Mouse (Mus musculus): ENCODE results near the gene Wfdc6a.

Gene Wfdc6a

GRCm38 (mm10) chr2:164549963-164550894 lies 35.0 kb downstream of the Wfdc6a start:
- DNase-seq (ENCODE audit: low read depth) = no peak

GRCm38 (mm10) chr2:164549338-164549737 lies 35.9 kb downstream of the Wfdc6a start:
- peak; percentile 51 for DNase-seq (ENCODE audit: low read depth)

GRCm38 (mm10) chr2:164544454-164545097 lies 40.7 kb downstream of the Wfdc6a start:
- DNase-seq (ENCODE audit: low read depth) = no peak

- DNase-seq (ENCODE audit: low read depth) = peak; percentile 59
Measured at GRCm38 (mm10) chr2:164543745-164544144, 41.5 kb downstream of the Wfdc6a start.

GRCm38 (mm10) chr2:164542598-164542997 lies 42.6 kb downstream of the Wfdc6a start:
- no peak for DNase-seq (ENCODE audit: low read depth)

GRCm38 (mm10) chr2:164542132-164542531 lies 43.1 kb downstream of the Wfdc6a start:
- DNase-seq (ENCODE audit: low read depth) = no peak

- no peak for DNase-seq (ENCODE audit: low read depth)
Measured at GRCm38 (mm10) chr2:164540652-164541427, 44.4 kb downstream of the Wfdc6a start.

GRCm38 (mm10) chr2:164537003-164537402 lies 48.2 kb downstream of the Wfdc6a start:
- DNase-seq (ENCODE audit: low read depth) = no peak

GRCm38 (mm10) chr2:164534315-164534714 lies 50.9 kb downstream of the Wfdc6a start:
- DNase-seq (ENCODE audit: low read depth) = no peak

GRCm38 (mm10) chr2:164531169-164531568 lies 54.1 kb downstream of the Wfdc6a start:
- DNase-seq (ENCODE audit: low read depth) = no peak

Data from fibroblast of lung, adult 2 months (primary cell).